Mouse (Mus musculus) CH12.LX (cell line): ENCODE data around the gene Schip1. TPM values are rescaled to one million over a fixed set of nuclear protein-coding genes. Genes with fewer than 3 reads are reported as not detected.

Experiments
- DNase-seq: peaks from one replicate; pipeline ENCODE4 v3.0.0-alpha.2; 2013; ENCODE audit errors: extremely low read depth
- H3K27ac ChIP-seq: 2 replicates; pipeline ENCODE4 v1.5.1; 2012; ENCODE audit warnings: low read depth, mild to moderate bottlenecking, control low read depth, moderate library complexity; ENCODE audit not compliant: insufficient read depth
- H3K27me3 ChIP-seq: replicated peaks from 2 replicates; pipeline ENCODE3; 2012; ENCODE audit warnings: inconsistent platforms
- H3K36me3 ChIP-seq, 2 experiments: replicated peaks in 1 of 2; 2 replicates each; pipeline versions ENCODE3 to v1.6.1; 2012; ENCODE audit warnings: inconsistent platforms in 1 of 2, low read length in 1 of 2, mild to moderate bottlenecking in 1 of 2, mixed read lengths in 1 of 2, moderate library complexity in 1 of 2; ENCODE audit not compliant: control insufficient read depth in 1 of 2, insufficient read depth in 1 of 2
- H3K4me1 ChIP-seq, 2 experiments: 2 replicates each; pipeline ENCODE4 v1.6.1; 2012; ENCODE audit warnings: inconsistent platforms in 1 of 2, moderate library complexity in 1 of 2; ENCODE audit not compliant: insufficient read depth in 2 of 2, control insufficient read depth in 1 of 2
- H3K4me2 ChIP-seq: 2 replicates; pipeline ENCODE4 v1.6.1; 2012; ENCODE audit warnings: low read depth, mild to moderate bottlenecking, control low read depth; ENCODE audit not compliant: poor library complexity, insufficient read depth, severe bottlenecking
- H3K4me3 ChIP-seq, 3 experiments: fragments of 150-350 bp in 1 of 3; sonication (generic) in 1 of 3; replicated peaks in 1 of 3; 2 replicates each; pipeline versions ENCODE3 to v1.5.1; 2011 to 2012; ENCODE audit warnings: low read depth in 2 of 3, low read length in 2 of 3, mild to moderate bottlenecking in 2 of 3, moderate library complexity in 2 of 3, control low read depth in 1 of 3, improper control_type of control experiment in 1 of 3, inconsistent platforms in 1 of 3, mixed read lengths in 1 of 3; ENCODE audit not compliant: poor library complexity in 1 of 3
- H3K79me2 ChIP-seq: replicated peaks from 2 replicates; pipeline ENCODE4 v1.6.1; 2012; ENCODE audit warnings: mild to moderate bottlenecking, moderate library complexity; ENCODE audit not compliant: control insufficient read depth, poor library complexity, insufficient read depth, severe bottlenecking; ENCODE audit errors: extremely low read depth
- H3K9ac ChIP-seq: 2 replicates; pipeline ENCODE4 v1.6.1; 2012; ENCODE audit warnings: low read depth, mild to moderate bottlenecking, control low read depth, moderate library complexity; ENCODE audit not compliant: insufficient read depth
- H3K9me3 ChIP-seq: replicated peaks from 2 replicates; pipeline ENCODE3; 2012; ENCODE audit warnings: low read length, inconsistent platforms, mixed read lengths
- CHD2 ChIP-seq: IDR thresholded peaks from 2 replicates; pipeline ENCODE4 v1.6.1; 2011; ENCODE audit warnings: low read length, improper control_type of control experiment
- CTCF ChIP-seq, 2 experiments: IDR thresholded peaks in 1 of 2; conservative IDR thresholded peaks in 1 of 2; 2 replicates each; pipeline ENCODE4 v1.5.1; 2011 to 2012; ENCODE audit warnings: low read depth in 2 of 2, low read length in 2 of 2, improper control_type of control experiment in 1 of 2, inconsistent platforms in 1 of 2, mild to moderate bottlenecking in 1 of 2, moderate library complexity in 1 of 2
- ELF1 ChIP-seq: IDR thresholded peaks from 2 replicates; pipeline ENCODE4 v1.6.1; 2014; ENCODE audit warnings: low read depth, mild to moderate bottlenecking, inconsistent platforms, low read length, improper control_type of control experiment
- ETS1 ChIP-seq: conservative IDR thresholded peaks from 2 replicates; pipeline ENCODE4 v1.6.1; 2012; ENCODE audit warnings: low read depth, mild to moderate bottlenecking, inconsistent platforms, low read length, improper control_type of control experiment, moderate library complexity
- GABPA ChIP-seq: IDR thresholded peaks from 2 replicates; pipeline ENCODE4 v1.6.1; 2012; ENCODE audit warnings: low read depth, low read length, improper control_type of control experiment, inconsistent platforms; ENCODE audit not compliant: insufficient replicate concordance
- HCFC1 ChIP-seq: IDR thresholded peaks from 2 replicates; pipeline ENCODE4 v1.6.1; 2012; ENCODE audit warnings: low read depth, mild to moderate bottlenecking, inconsistent platforms, low read length, improper control_type of control experiment
- IRF4 ChIP-seq: IDR thresholded peaks from 2 replicates; pipeline ENCODE4 v1.6.1; 2014; ENCODE audit warnings: low read depth, mild to moderate bottlenecking, inconsistent platforms, low read length, improper control_type of control experiment
- JUN ChIP-seq: IDR thresholded peaks from 2 replicates; pipeline ENCODE4 v1.6.1; 2011; ENCODE audit warnings: low read depth, mild to moderate bottlenecking, low read length, improper control_type of control experiment, moderate library complexity; ENCODE audit not compliant: insufficient read depth
- JUND ChIP-seq: conservative IDR thresholded peaks from 2 replicates; pipeline ENCODE4 v1.6.1; 2011; ENCODE audit warnings: low read depth, low read length, improper control_type of control experiment
- KAT2A ChIP-seq: IDR thresholded peaks from 2 replicates; pipeline ENCODE4 v1.6.1; 2012; ENCODE audit warnings: low read length, improper control_type of control experiment, inconsistent platforms; ENCODE audit not compliant: insufficient replicate concordance
- MAFK ChIP-seq: IDR thresholded peaks from 2 replicates; pipeline ENCODE4 v1.6.1; 2011; ENCODE audit warnings: low read length, improper control_type of control experiment; ENCODE audit not compliant: insufficient replicate concordance
- MAX ChIP-seq: IDR thresholded peaks from 2 replicates; pipeline ENCODE4 v1.6.1; 2011; ENCODE audit warnings: low read length, improper control_type of control experiment
- MAZ ChIP-seq: IDR thresholded peaks from 2 replicates; pipeline ENCODE4 v1.6.1; 2012; ENCODE audit warnings: low read depth, mild to moderate bottlenecking, inconsistent platforms, low read length, improper control_type of control experiment, moderate library complexity
- MEF2A ChIP-seq: IDR thresholded peaks from 2 replicates; pipeline ENCODE4 v1.6.1; 2014; ENCODE audit warnings: low read depth, mild to moderate bottlenecking, inconsistent platforms, low read length, improper control_type of control experiment, borderline replicate concordance
- MXI1 ChIP-seq: IDR thresholded peaks from 2 replicates; pipeline ENCODE4 v1.6.1; 2011; ENCODE audit warnings: mild to moderate bottlenecking, low read depth, low read length, improper control_type of control experiment
- MYC ChIP-seq: IDR thresholded peaks from 2 replicates; pipeline ENCODE4 v1.6.1; 2011; ENCODE audit warnings: low read depth, mild to moderate bottlenecking, improper control_type of control experiment, low read length
- NRF1 ChIP-seq: IDR thresholded peaks from 2 replicates; pipeline ENCODE4 v1.6.1; 2014; ENCODE audit warnings: low read depth, mild to moderate bottlenecking, inconsistent platforms, low read length, improper control_type of control experiment, moderate library complexity
- PAX5 ChIP-seq: IDR thresholded peaks from 2 replicates; pipeline ENCODE4 v1.6.1; 2012; ENCODE audit warnings: low read length, inconsistent platforms, mixed read lengths
- POLR2A ChIP-seq: IDR thresholded peaks from 2 replicates; pipeline ENCODE4 v1.6.1; 2011; ENCODE audit warnings: low read depth, mild to moderate bottlenecking, improper control_type of control experiment, low read length
- POLR2AphosphoS2 ChIP-seq: IDR thresholded peaks from 2 replicates; pipeline ENCODE4 v1.6.1; 2011; ENCODE audit warnings: low read depth, low read length, improper control_type of control experiment
- RAD21 ChIP-seq: IDR thresholded peaks from 2 replicates; pipeline ENCODE4 v1.6.1; 2011; ENCODE audit warnings: low read depth, mild to moderate bottlenecking, low read length, improper control_type of control experiment, moderate library complexity
- RCOR1 ChIP-seq: conservative IDR thresholded peaks from 2 replicates; pipeline ENCODE4 v1.6.1; 2012; ENCODE audit warnings: low read depth, mild to moderate bottlenecking, inconsistent platforms, low read length, improper control_type of control experiment
- SIN3A ChIP-seq: IDR thresholded peaks from 2 replicates; pipeline ENCODE4 v1.6.1; 2012; ENCODE audit warnings: low read length, improper control_type of control experiment, inconsistent platforms
- SMC3 ChIP-seq: IDR thresholded peaks from 2 replicates; pipeline ENCODE4 v1.6.1; 2011; ENCODE audit warnings: low read depth, low read length, improper control_type of control experiment
- TCF12 ChIP-seq: IDR thresholded peaks from 2 replicates; pipeline ENCODE4 v1.6.1; 2014; ENCODE audit warnings: low read depth, mild to moderate bottlenecking, inconsistent platforms, low read length, improper control_type of control experiment
- USF1 ChIP-seq: IDR thresholded peaks from 2 replicates; pipeline ENCODE4 v1.6.1; 2014; ENCODE audit warnings: low read depth, mild to moderate bottlenecking, inconsistent platforms, low read length, improper control_type of control experiment
- USF2 ChIP-seq: conservative IDR thresholded peaks from 2 replicates; pipeline ENCODE4 v1.6.1; 2011; ENCODE audit warnings: low read depth, low read length, improper control_type of control experiment
- ZC3H11A ChIP-seq: IDR thresholded peaks from 2 replicates; pipeline ENCODE4 v1.6.1; 2012; ENCODE audit warnings: low read depth, mild to moderate bottlenecking, inconsistent platforms, low read length, improper control_type of control experiment
- ZKSCAN1 ChIP-seq: IDR thresholded peaks from 2 replicates; pipeline ENCODE4 v1.6.1; 2012; ENCODE audit warnings: low read depth, inconsistent platforms, low read length, improper control_type of control experiment, borderline replicate concordance
- ZNF384 ChIP-seq: IDR thresholded peaks from 2 replicates; pipeline ENCODE4 v1.6.1; 2012; ENCODE audit warnings: low read depth, low read length, improper control_type of control experiment, inconsistent platforms
- dilution Hi-C: fragments of 300-500 bp; cut with MboI; formaldehyde crosslinking; loops from 2 replicates; pipeline ENCODE4 v1.14.3; 2020; ENCODE audit warnings: low sequenced_read_pairs; ENCODE audit not compliant: extremely low pct_unique_long_range_greater_than_20kb, extremely low pct_ligation_motif_present
- in situ Hi-C: fragments of 300-500 bp; cut with MboI; formaldehyde crosslinking; loops from 3 replicates; pipeline ENCODE4 v1.14.3; 2019; ENCODE audit warnings: low sequenced_read_pairs, low pct_ligation_motif_present, low pct_unique_long_range_greater_than_20kb, mixed read lengths
- polyA plus RNA-seq: library from polyadenylated mRNA; unstranded; fragments of >175 nt; gene quantifications from 2 replicates; pipeline ENCODE4 v1.2.1, GENCODE M21; 2012; ENCODE audit warnings: low read depth; ENCODE audit not compliant: insufficient read length
- total RNA-seq, 2 experiments: library from RNA; depleted of rRNA; stranded (reverse); fragments of 300-350 nt in 1 of 2; fragments of >200 nt in 1 of 2; gene quantifications; 2 replicates each; pipeline ENCODE4 v1.2.3; 2012 to 2014

The Schip1 gene
- total and polyA plus RNA-seq, 3 experiments = 0.25 to 0.36 TPM; not detected in 1

- no peaks in the 10 kb centered on the region for H3K79me2 ChIP-seq
- H3K9ac ChIP-seq = no peak overlapping the region
- no peaks in the 10 kb centered on the region for H3K9me3 ChIP-seq
- peaks cover 0 to 11% of the 10 kb centered on the region in 2 experiments; a peak in 2 of 4 replicates for H3K4me1 ChIP-seq
- in situ Hi-C loops (no loop called here), dilution Hi-C loops (no loop called here)
- H3K36me3 ChIP-seq = no peaks in the 10 kb centered on the region
- H3K4me2 ChIP-seq = no peak overlapping the region
- H3K4me3 ChIP-seq = no peak overlapping the region
- H3K27me3 ChIP-seq = no peaks in the 10 kb centered on the region
- no peak overlapping the region for H3K27ac ChIP-seq
- DNase-seq = no peak
- TF ChIP-seq USF2 = no peak
- TF ChIP-seq GABPA = no peak
- TF ChIP-seq MAX = no peak
- no peak for TF ChIP-seq NRF1
- no peak for TF ChIP-seq POLR2AphosphoS2
- no peak for TF ChIP-seq USF1
- TF ChIP-seq SIN3A = no peak
- no peak for TF ChIP-seq POLR2A
- TF ChIP-seq PAX5 = no peak
- no peak for TF ChIP-seq ZKSCAN1
- TF ChIP-seq MAFK = no peak
- no peak for TF ChIP-seq MYC
- no peak for TF ChIP-seq ZNF384
- TF ChIP-seq SMC3 = no peak
- TF ChIP-seq ZC3H11A = no peak
- no peak for TF ChIP-seq RCOR1
- no peak for TF ChIP-seq IRF4
- TF ChIP-seq CHD2 = no peak
- TF ChIP-seq, all 38 proteins: peak for 0
Observed at GRCm38 (mm10) chr3:68375100-68375508, 310.5 kb downstream of the Schip1 start.

- H3K27me3 ChIP-seq = no peaks in the 10 kb centered on the region
- dilution Hi-C loops = no loop called here
- no peaks in the 10 kb centered on the region for H3K79me2 ChIP-seq
- TF ChIP-seq MYC (no peak), JUND (no peak), IRF4 (no peak), HCFC1 (no peak), ELF1 (no peak), MAZ (no peak), ZKSCAN1 (no peak), MXI1 (no peak), CTCF (conservative IDR thresholded peaks at IDR 0.05 in 1 of 2, IDR thresholded peaks at IDR 0.05 in 1 of 2; ENCODE audit: low read depth in 2 of 2, low read length in 2 of 2) (no peak), USF1 (no peak), RAD21 (no peak), JUN (no peak), ETS1 (no peak), KAT2A (no peak), RCOR1 (no peak), MEF2A (no peak), MAFK (no peak), TCF12 (no peak)
- in situ Hi-C loops = no loop called here
- peaks cover 0 to 11% of the 10 kb centered on the region in 2 experiments; a peak in 2 of 4 replicates for H3K4me1 ChIP-seq
- no peaks in the 10 kb centered on the region for H3K36me3 ChIP-seq
- no peaks in the 10 kb centered on the region for H3K9me3 ChIP-seq
- DNase-seq = no peak
- H3K4me2 ChIP-seq = no peak overlapping the region
- no peak overlapping the region for H3K27ac ChIP-seq
- no peak overlapping the region for H3K4me3 ChIP-seq
- no peak overlapping the region for H3K9ac ChIP-seq
Observed at GRCm38 (mm10) chr3:68377452-68378198, 313.0 kb downstream of the Schip1 start.
